Mouse (Mus musculus) frontal cortex, postnatal 25 days (tissue): ENCODE results near the gene Gm12216.
"Not testable (repeated sequence)": the region's sequence is repeated elsewhere in the genome, so short reads cannot be mapped to it uniquely, and the experiment has no call there.

ENCODE experiments used
- DNase-seq, 2 experiments: peaks; one replicate each; pipeline ENCODE4 v3.0.0; 2022; ENCODE audit warnings: low spot score in 2 of 2

Gene Gm12216

DNA sequence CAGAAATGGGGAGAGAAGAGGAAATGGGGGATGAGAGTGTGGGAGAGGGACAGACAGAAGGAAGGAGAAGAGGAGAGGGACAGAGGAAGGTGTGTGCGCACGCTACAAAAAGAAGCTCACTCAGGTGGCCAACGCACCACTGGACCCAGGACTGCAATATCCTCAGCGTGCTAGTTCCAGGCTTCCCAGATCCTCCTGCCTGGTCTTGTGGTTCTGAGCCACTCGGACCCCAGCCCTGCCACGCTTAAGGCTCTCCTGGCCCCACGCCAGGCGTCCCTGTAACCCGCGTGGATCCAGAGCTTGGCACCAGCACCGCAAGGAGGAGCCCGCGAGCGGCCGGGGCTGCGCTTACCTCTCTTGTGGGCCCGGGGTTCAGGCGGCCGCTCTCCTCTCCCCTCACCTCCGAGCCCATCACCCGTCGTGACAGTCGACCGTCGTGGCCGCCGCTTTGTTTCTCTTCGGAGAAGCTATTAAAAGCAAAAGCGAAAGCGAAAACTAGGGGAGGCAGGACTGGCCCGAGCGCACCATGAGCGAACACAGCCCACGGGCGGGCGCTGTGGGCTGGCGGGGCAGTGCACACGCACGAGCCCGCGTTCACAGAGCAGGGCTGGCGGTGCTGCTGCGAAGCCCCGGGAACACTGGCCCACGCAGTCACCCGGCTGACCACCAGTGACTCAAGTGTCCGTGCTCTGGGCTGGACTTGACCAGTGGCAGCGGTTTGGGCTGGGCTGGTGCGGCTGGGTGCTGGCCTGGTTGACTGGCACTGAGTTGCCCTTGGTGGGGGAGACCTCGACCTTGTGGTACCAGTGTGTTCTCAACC is at the start of gene Gm12216:
Gene Gm12216, minus strand, starts transcription at position 496 of the 820 bp plus-strand sequence.
- DNase-seq, result peak in 1 of 2 experiments; percentile 15

DNA sequence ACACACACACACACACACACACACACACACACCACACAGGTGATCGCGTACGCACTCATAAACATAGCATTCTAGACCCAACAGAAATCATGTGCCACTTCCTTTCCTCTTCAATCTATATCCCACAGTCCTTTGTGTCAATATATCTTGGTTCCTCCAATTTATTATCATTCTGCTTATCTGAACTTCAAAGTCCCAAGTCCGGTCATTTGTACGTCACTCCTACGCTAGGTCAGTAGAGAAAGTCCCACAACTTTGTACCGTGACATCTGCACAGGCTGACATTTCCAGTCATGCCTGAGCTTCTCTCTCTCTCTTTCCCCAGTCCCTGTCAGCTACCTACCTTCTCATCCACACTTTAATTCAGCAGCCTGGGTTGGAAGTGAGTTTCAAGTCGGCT is 49.6 kb upstream of the Gm12216 start:
- DNase-seq, result no peak

DNA sequence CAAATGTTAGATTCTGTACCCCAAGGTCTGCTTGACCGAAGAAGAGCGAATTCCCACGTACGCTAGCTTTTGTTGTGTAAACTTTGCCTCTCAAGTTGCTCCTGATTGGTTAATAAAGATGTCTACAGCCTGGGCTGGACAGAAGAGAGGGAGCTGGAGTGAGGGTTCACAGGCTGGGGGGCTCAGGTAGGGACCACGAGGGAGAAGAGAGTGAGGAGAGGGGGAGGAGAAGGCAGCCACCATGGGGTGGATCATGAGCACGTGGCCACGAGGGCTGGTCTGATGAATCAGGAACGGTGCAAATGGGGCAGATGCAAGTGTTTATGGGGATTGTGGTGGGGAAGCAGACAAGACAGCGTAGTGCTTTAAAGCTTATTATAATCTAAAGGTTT is 45.5 kb upstream of the Gm12216 start:
- no peak for DNase-seq

DNA sequence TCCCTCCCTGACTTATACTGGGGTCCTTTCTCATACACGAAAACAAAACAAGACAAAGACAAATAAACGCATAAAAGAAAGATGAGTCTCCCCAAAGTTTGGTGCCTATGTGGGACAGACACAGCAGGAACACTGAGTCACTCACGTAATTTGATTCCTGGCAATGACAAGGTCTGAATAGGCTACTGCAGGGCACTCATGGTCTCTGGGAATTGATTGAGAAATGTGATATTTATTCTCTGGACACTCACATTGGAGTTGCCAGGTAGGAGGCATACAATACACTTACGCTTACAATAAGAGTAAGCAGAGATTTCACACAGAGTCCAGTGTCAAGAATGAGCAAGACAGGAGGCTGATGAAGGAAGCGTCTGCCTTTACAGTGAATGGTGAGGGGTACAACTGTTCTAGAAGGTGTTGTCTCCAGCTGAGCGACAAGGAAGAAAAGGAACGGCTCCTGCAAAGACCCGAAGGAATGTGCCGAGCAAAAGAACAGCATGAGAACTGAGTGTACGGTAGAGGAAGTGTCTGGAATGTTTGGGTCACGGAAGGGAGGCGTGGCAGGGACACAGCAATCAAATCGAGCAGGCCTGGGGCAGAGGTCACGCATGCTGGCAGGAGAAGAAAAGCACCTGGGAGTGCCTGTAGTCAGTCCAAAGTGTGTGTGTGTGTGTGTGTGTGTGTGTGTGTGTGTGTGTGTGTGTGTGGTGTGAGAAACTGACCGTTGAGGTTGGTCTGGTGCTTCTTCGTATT is 44.9 kb upstream of the Gm12216 start:
- no peak for DNase-seq

DNA sequence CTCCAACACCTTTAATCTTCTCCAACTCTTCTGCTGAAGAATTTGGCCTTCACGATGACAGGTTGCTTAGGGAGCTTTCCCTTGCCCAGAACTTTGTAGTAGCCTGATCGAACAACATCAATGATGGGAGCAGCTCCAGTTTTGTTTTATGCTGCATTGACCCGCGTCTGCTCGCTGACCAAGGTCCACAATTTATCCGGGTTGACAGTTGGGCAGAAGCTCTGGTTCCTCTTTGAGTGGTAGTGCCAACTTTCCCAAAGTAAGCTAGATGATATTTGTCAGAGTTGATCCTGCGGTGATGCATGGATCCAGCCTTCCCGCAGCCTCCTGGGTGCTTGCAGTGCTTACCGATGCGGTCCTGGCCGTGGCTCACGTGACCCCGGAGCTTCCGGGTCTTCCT is 43.7 kb upstream of the Gm12216 start:
- DNase-seq, result no peak

DNA sequence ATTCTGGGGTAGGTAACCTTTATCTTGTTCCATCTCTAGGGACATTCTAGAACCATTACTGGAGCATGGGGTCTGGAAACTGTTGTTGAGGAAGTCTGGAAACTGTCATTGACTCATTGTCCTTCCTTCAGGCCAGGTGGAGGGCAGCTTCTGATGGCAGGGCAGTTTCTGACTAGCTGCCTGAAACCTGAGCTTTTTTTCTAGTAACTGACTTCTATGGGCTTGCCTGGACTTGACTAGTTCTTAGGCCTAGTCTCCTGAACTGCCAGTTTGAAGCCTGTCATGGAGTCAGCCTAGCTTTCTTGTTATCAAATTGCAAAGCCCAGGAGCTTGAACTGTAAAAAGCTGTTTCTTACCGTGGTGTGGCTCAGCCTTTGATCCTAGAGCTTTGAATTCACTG is 41.9 kb upstream of the Gm12216 start:
- no peak for DNase-seq

DNA sequence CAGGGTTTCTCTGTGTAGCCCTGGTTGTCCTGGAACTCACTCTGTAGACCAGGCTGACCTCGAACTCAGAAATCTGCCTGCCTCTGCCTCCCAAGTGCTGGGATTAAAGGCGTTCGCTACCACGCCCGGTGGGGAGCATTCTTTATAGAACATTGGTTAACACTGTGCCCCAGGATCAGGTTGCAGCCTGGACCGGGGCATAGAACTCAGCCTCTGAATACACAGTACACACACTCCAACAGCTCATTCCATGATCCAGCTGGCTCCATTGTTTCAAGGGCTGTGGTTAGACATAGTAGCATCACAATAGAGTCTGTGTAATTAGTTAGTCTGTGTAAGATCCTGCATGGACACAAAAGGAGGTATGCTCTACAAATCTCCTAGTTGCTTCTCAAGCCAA is 40.9 kb upstream of the Gm12216 start:
- DNase-seq, result no peak

DNA sequence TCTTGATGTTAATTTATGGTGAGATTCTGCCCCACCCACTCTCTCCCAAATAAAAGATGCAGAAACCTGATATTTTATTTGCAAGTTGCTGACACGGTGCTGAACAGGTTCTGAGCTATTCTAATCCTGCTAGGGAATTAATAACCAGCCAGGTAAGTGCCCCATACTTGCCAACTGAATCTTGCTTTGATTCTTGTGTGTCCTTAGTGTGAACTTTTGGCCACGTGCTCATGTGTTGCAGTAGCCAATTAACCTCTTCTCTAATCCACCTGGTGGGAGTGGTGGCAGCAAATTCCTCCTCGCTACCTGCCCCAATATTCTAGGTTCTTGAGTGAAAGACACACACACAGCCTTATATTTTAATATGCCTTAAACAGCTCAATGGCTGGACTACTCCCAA is 39.9 kb upstream of the Gm12216 start:
- DNase-seq, result no peak

DNA sequence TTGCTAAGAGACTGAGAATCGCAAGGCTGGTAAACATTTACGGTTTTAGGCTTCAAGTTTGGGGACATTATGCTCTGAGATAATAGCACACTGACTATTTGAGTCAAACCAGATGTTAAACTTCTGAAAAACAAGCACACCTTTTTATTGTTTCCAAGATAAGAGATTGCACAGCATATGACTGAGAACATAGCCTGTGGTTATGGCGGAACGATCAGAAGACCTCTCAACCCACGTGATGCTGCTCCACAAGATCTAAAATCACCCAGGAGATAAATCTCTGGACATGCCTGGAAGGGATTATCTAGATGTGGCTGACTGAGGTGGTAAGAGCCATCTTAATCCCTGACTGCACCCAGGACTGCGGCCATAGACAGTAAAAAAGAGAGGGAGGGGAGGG is 37.9 kb upstream of the Gm12216 start:
- no peak for DNase-seq

DNA sequence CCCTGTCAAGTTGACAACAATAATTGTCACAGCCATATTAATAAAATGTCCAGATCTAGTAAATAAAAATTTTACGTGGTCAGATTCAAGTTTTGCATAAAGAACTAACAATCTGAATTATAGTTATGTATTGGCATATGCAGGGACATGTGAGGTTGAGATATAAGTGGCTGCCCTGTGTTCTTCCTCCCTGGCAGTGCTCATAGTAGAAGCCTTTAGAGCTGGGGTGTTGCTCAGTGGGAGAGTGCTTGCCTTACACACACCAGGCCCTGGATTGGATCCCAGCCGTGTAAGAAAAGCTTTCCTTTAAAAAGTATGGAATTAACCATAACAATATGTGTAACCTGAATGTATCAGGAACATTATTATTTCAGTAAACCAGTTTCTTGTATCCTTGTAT is 34.4 kb upstream of the Gm12216 start:
- DNase-seq, result no peak

DNA sequence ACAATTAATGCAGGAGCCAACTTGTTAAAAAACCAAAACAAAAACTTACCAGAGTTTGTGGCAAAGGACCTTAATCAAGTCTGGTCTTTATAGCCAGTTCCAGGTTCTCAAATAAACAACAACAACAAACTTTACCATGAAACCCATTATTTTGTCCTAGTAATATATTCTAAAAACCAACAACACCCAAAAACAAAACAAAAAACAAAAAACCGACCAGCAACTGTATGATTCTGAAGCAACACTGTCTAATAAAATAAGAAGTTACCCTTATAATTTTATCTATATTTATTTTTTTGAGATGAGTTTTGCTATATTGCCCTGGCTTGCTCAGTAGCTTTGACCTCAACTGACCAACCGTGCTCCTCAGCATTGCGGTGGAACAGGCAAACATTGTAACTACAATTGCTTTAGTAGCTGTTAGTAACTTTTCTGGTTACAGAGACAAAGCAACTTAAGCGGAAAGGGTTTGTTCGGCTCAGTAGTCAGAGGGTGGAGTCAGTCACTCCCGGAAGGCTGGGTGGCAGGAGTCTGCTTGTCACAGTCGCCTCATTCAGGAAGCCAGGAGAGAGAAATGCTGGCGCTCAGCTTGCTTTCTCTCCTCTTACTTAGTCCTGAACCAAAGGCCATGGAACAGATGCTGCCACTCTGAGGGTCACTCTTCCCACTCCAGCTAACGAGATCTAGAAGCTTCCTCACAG is 33.8 kb upstream of the Gm12216 start:
- DNase-seq, result no peak

DNA sequence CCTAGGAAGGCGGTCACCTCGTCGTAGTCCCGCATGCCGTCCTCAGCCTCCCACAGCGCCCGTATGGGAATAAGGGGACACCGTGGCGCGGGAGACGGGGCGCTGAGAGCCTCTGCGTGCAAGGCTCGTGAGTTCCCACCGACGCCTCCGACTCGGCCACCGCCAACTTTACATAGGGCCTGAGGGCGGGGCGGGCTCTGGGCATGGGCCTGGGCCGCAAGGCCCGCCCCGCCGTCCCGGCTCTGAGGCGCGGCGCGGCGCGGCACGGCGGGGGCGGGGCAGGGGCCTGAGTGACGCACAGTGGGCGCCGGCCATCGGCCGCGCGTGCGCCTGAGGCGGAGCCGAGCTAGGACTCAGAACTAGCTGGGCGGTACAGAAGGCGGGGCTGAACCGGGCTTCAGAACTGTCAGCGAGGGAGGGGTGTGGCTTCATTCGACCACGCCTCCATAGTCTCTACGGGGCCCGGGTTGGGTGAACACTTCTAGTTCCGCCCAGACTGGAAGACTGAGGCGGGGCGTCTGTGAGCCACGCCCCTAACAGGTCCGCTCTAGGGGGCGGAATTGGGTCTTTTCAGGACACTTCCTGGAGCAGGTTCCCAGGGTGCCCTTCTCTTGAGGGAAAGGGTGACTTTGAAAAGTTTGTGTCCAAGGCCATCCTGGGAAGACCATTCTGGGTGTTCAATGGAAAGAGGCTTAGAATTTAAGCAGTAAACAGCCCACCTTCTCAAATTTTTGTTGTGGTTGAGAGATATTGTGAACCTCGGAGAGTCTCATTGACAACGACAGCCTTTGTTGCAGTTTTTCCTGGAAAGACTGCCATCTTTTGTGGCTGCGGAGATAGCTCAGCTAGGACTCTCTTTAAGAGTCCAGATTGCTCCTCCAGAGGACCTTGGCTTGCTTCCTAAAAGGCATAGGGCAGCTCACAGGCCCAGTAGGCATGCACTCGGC is 32.7 kb upstream of the Gm12216 start, which contains the start of gene Slc22a5:
Gene Slc22a5, minus strand, starts transcription at position 156 of the 947 bp plus-strand sequence.
- DNase-seq, result peak; percentile 93 to 95

DNA sequence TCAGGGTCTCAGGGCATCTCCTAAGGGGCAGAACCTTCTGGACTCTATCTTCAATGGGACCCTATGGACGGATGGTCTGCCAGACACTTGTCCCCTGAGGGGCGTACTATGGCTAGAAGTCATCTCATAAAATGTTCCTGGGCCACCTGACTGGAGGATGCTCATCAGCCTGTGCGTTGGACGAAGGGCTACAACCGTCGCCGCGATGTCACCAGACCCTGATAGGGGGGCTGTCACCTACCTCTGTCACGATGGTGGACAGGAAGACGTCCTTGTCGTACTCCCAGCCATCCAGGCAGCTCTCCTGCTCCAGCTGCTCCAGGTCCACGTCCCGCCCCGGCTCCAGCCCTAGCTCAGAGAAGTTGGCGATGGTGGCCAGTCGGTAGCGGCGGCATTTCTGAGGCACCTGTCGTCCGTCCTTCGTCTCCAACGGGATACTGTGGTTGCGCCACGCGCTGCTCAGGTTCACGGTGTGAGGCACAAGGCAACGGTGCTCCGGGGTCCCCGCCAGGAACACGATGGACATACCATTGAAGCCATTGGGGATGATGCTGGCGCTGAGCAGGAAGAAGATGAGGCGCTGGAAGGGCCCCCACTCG is 31.9 kb upstream of the Gm12216 start:
- DNase-seq, result no peak

DNA sequence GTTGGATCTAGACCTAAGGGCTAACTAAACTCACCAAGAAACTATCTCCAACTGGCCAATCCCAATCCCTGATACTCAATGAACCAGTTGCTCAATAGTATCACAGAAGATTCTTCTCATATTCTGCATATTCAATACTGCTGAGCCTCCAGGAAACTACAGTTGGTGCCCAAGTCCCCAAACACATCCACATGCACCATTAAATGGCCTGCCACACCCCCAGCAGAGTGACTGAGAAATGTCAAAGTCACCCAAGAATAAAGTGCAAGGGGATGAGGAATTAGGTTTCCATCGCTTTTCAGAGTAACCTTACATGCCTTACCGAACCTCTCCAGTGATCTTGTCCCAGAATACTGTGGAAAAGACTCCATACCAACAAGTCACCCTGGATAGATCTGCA is 31.2 kb upstream of the Gm12216 start:
- DNase-seq, result no peak

DNA sequence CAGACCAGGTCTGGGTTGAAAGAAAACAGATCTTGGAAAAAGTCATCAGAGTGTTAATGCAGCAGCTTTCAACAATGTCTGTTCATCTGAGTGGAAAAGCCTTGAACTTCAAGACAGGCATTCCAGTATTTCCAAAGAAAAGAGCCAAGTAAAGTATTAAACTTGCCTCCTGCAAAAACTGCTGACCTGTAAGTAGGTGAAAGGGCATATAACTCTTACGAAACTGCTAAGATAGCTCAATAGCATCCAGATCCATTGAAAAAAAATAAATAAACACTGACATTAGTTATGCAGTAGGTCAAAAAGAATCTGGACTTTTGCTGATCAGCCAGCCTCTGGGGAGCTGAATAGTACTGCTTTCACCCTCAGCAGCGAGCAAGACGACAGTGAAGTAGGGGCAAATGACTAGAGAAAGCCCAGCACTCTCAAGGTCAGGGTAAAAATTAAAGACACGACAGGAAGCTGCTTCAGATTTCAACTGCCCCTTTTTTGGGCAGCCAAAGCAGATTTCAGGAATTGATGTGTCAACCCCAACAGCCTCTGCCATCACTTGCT is 30.1 kb upstream of the Gm12216 start:
- DNase-seq, result no peak

DNA sequence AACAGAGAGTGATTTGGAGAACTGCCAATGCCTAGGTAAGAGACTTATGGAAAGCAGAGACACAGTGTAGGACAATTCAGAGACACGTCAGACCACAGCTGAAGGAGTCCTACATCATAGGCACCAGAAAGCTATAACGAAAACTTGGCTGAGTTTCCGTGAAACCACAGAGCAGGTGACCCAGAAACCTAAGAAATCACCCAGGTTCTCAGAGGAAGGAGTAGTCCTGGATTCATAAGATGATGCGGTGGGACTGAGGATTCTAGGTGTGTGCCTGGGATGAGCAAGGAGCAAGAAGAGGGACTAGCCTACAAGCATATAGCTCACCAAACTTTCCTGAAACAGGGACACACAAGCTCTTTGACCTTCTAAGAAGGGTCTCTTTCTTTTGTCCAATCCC is 29.2 kb upstream of the Gm12216 start:
- DNase-seq, result no peak

DNA sequence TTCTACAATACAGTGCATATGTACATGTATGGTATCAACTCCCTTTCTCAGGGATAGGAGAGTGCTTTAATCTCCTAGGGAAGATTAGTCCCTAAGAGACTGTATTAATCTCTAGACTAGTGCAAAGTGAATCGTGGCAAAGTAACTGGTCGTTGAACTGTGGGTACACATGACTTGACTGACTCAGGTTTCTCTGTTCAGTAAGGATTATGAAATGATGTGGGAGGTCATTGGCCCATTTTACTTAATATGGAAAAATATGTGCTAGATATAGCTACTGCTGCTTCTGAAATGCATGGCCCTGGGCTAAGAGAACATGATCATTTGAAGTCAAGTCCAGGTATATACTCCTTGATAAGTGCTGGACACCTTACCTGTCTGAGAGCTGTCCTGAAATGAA is 24.2 kb upstream of the Gm12216 start:
- DNase-seq, result no peak

DNA sequence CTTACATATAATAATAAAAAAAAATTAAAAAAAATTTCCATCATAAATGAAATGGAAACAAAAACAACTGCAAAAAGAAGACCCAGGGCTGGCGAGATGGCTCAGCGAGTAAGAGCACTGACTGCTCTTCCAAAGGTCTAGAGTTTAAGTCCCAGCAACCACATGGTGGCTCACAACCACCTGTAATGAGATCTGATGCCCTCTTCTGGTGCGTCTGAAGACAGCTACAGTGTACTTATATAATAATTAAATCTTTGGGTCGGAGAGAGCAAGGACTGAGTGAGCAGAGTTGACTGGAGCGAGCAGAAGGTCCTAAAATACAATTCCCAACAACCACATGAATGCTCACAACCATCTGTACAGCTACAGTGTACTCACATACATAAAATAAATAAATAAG is 19.0 kb upstream of the Gm12216 start:
- DNase-seq, result not testable (repeated sequence)

DNA sequence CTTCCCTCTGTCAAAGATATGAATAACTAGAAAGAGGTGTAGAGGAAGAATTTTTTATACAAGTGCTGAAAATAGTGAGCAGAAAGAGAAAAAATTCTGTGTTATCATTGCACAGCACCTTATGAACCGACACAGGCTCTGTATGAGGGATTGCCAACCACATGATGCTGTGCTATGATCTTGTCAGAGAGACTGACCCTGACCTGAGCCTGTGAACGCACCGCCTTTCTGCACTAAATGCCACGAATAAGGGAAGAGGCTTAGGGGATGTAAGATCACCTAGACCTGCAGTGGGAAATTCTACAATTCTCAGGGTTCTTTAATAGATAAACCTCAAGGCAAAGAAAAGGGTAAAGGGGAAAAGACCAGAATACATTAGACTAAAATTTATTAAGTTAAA is 17.4 kb upstream of the Gm12216 start:
- no peak for DNase-seq

DNA sequence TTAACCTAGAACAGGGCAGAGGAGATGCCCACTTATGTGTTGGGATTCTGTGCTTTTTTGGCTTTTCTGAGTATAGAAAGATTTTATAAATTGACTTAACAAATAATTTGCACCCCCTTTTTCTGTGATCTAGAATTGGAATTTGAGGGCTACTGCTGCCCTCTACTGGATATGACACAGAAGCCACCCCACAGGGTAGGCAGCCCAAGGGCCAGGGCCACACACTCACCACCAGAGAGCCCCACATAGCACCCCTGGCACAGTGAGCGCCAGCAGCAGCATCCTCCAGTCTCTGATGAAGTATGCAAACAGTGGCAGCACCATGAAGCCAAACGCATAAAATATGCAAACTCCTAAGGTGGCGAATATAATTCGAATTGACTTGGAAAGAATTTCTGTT is 15.7 kb upstream of the Gm12216 start:
- DNase-seq, result no peak
